Mouse (Mus musculus): Measurements from ENCODE around the gene BC004004.

The BC004004 gene

GRCm38 (mm10) chr17:29326531-29327529, 58.2 kb downstream of the BC004004 start:
- Histone ChIP-seq H3K4me3 (replicated peaks; ENCODE audit: low read length) (peak overlapping the region; percentile 69), H3K36me3 (ENCODE audit: insufficient read depth, low read length) (peaks cover 19% of the 10 kb centered on the region), H3K9me3 (ENCODE audit: low read length) (no peaks in the 10 kb centered on the region), H3K27me3 (ENCODE audit: insufficient read depth, low read length) (peaks cover 61% of the 10 kb centered on the region), H3K4me1 (replicated peaks; ENCODE audit: low read depth, low read length) (peaks cover 67% of the 10 kb centered on the region)
- TF ChIP-seq NANOG (IDR thresholded peaks at IDR 0.05; ENCODE audit: borderline replicate concordance, low read length): no peak
- TF ChIP-seq CTCF (conservative IDR thresholded peaks at IDR 0.05; ENCODE audit: low read length): no peak
- no peak for TF ChIP-seq POU5F1 (IDR thresholded peaks at IDR 0.05; ENCODE audit: borderline replicate concordance, low read length)

GRCm38 (mm10) chr17:29327691-29328090, 59.1 kb downstream of the BC004004 start:
- H3K9me3 ChIP-seq (ENCODE audit: low read length): no peaks in the 10 kb centered on the region
- peaks cover 27% of the 10 kb centered on the region for H3K36me3 ChIP-seq (ENCODE audit: insufficient read depth, low read length)
- no peak for TF ChIP-seq NANOG (IDR thresholded peaks at IDR 0.05; ENCODE audit: borderline replicate concordance, low read length)
- no peak for TF ChIP-seq CTCF (conservative IDR thresholded peaks at IDR 0.05; ENCODE audit: low read length)
- no peak for TF ChIP-seq POU5F1 (IDR thresholded peaks at IDR 0.05; ENCODE audit: borderline replicate concordance, low read length)
- H3K4me3 ChIP-seq (replicated peaks; ENCODE audit: low read length): peak overlapping the region; percentile 69; the same call in 1 of the 2 replicates
- H3K4me1 ChIP-seq (replicated peaks; ENCODE audit: low read depth, low read length): peaks cover 65% of the 10 kb centered on the region
- H3K27me3 ChIP-seq (ENCODE audit: insufficient read depth, low read length): peaks cover 53% of the 10 kb centered on the region

- Histone ChIP-seq H3K4me1 (replicated peaks; ENCODE audit: low read depth, low read length) (peaks cover 70% of the 10 kb centered on the region), H3K36me3 (ENCODE audit: insufficient read depth, low read length) (peaks cover 47% of the 10 kb centered on the region), H3K4me3 (replicated peaks; ENCODE audit: low read length) (no peak overlapping the region), H3K27me3 (ENCODE audit: insufficient read depth, low read length) (peaks cover 35% of the 10 kb centered on the region), H3K9me3 (ENCODE audit: low read length) (no peaks in the 10 kb centered on the region)
- TF ChIP-seq CTCF (conservative IDR thresholded peaks at IDR 0.05; ENCODE audit: low read length) (no peak), NANOG (IDR thresholded peaks at IDR 0.05; ENCODE audit: borderline replicate concordance, low read length) (no peak), POU5F1 (IDR thresholded peaks at IDR 0.05; ENCODE audit: borderline replicate concordance, low read length) (no peak)
These were observed 61.6 kb downstream of the BC004004 start for GRCm38 (mm10) chr17:29330221-29330620.

- no peak for TF ChIP-seq POU5F1 (IDR thresholded peaks at IDR 0.05; ENCODE audit: borderline replicate concordance, low read length)
- TF ChIP-seq CTCF (conservative IDR thresholded peaks at IDR 0.05; ENCODE audit: low read length): no peak
These were observed 62.3 kb downstream of the BC004004 start for GRCm38 (mm10) chr17:29330671-29331410.

GRCm38 (mm10) chr17:29332186-29332685, 63.6 kb downstream of the BC004004 start:
- Histone ChIP-seq H3K9me3 (ENCODE audit: low read length) (no peaks in the 10 kb centered on the region), H3K4me3 (replicated peaks; ENCODE audit: low read length) (no peak overlapping the region), H3K4me1 (replicated peaks; ENCODE audit: low read depth, low read length) (peaks cover 63% of the 10 kb centered on the region), H3K27me3 (ENCODE audit: insufficient read depth, low read length) (peaks cover 20% of the 10 kb centered on the region), H3K36me3 (ENCODE audit: insufficient read depth, low read length) (peaks cover 67% of the 10 kb centered on the region)
- TF ChIP-seq NANOG (IDR thresholded peaks at IDR 0.05; ENCODE audit: borderline replicate concordance, low read length) (no peak), CTCF (conservative IDR thresholded peaks at IDR 0.05; ENCODE audit: low read length) (no peak)

More at GRCm38 (mm10) chr17:29330671-29331410, 62.3 kb downstream of the BC004004 start:
- Histone ChIP-seq H3K9me3 (ENCODE audit: low read length) (no peaks in the 10 kb centered on the region), H3K36me3 (ENCODE audit: insufficient read depth, low read length) (peaks cover 53% of the 10 kb centered on the region), H3K4me1 (replicated peaks; ENCODE audit: low read depth, low read length) (peaks cover 71% of the 10 kb centered on the region), H3K27me3 (ENCODE audit: insufficient read depth, low read length) (peaks cover 31% of the 10 kb centered on the region), H3K4me3 (replicated peaks; ENCODE audit: low read length) (no peak overlapping the region)

- TF ChIP-seq NANOG (IDR thresholded peaks at IDR 0.05; ENCODE audit: borderline replicate concordance, low read length): no peak
- TF ChIP-seq POU5F1 (IDR thresholded peaks at IDR 0.05; ENCODE audit: borderline replicate concordance, low read length): no peak
- TF ChIP-seq CTCF (conservative IDR thresholded peaks at IDR 0.05; ENCODE audit: low read length): no peak
- Histone ChIP-seq H3K4me1 (replicated peaks; ENCODE audit: low read depth, low read length) (peaks cover 62% of the 10 kb centered on the region), H3K36me3 (ENCODE audit: insufficient read depth, low read length) (peaks cover 87% of the 10 kb centered on the region), H3K9me3 (ENCODE audit: low read length) (no peaks in the 10 kb centered on the region), H3K27me3 (ENCODE audit: insufficient read depth, low read length) (no peaks in the 10 kb centered on the region), H3K4me3 (replicated peaks; ENCODE audit: low read length) (no peak overlapping the region)
These were observed 67.8 kb downstream of the BC004004 start for GRCm38 (mm10) chr17:29336266-29336990.

- H3K9me3 ChIP-seq (ENCODE audit: low read length): no peaks in the 10 kb centered on the region
- no peak for TF ChIP-seq CTCF (conservative IDR thresholded peaks at IDR 0.05; ENCODE audit: low read length)
- no peak for TF ChIP-seq POU5F1 (IDR thresholded peaks at IDR 0.05; ENCODE audit: borderline replicate concordance, low read length)
- no peak for TF ChIP-seq NANOG (IDR thresholded peaks at IDR 0.05; ENCODE audit: borderline replicate concordance, low read length)
- H3K4me3 ChIP-seq (replicated peaks; ENCODE audit: low read length): no peak overlapping the region
- no peaks in the 10 kb centered on the region for H3K27me3 ChIP-seq (ENCODE audit: insufficient read depth, low read length)
- peaks cover 69% of the 10 kb centered on the region for H3K4me1 ChIP-seq (replicated peaks; ENCODE audit: low read depth, low read length)
- peaks cover 76% of the 10 kb centered on the region for H3K36me3 ChIP-seq (ENCODE audit: insufficient read depth, low read length)
These were observed 69.6 kb downstream of the BC004004 start for GRCm38 (mm10) chr17:29337979-29338823.

Measured in E14TG2a.4 (cell line).